Mouse (Mus musculus) fat pad, adult 2 months (tissue): Measurements from ENCODE around the gene Cd28.
A peak's percentile ranks its signal among the peaks of the same experiment; 100 is the strongest.
"Not testable (repeated sequence)": the region's sequence is repeated elsewhere in the genome, so short reads cannot be mapped to it uniquely, and the experiment has no call there.

Experiments
- DNase-seq: peaks from one replicate; pipeline ENCODE4 v3.0.0-alpha.2; 2011; ENCODE audit warnings: low read depth, low spot score; ENCODE audit errors: extremely low read depth

The Cd28 gene

GRCm38 (mm10) chr1:60795677-60796205 lies 79.1 kb downstream of the Cd28 start:
- DNase-seq, result no peak

GRCm38 (mm10) chr1:60799795-60800345 lies 83.3 kb downstream of the Cd28 start:
- no peak for DNase-seq

- DNase-seq, result no peak
Observed at GRCm38 (mm10) chr1:60801210-60801671, 84.6 kb downstream of the Cd28 start.

GRCm38 (mm10) chr1:60803128-60803824 lies 86.7 kb downstream of the Cd28 start:
- DNase-seq, result no peak

GRCm38 (mm10) chr1:60803825-60804696 lies 87.5 kb downstream of the Cd28 start:
- DNase-seq, result peak; percentile 88

GRCm38 (mm10) chr1:60805178-60805577 lies 88.6 kb downstream of the Cd28 start:
- DNase-seq, result no peak

GRCm38 (mm10) chr1:60807748-60808147 lies 91.1 kb downstream of the Cd28 start:
- DNase-seq, result no peak

GRCm38 (mm10) chr1:60808466-60808865 lies 91.9 kb downstream of the Cd28 start:
- no peak for DNase-seq

- no peak for DNase-seq
Observed at GRCm38 (mm10) chr1:60809166-60809565, 92.6 kb downstream of the Cd28 start.

GRCm38 (mm10) chr1:60810821-60811220 lies 94.2 kb downstream of the Cd28 start:
- no peak for DNase-seq

GRCm38 (mm10) chr1:60811998-60812397 lies 95.4 kb downstream of the Cd28 start:
- DNase-seq, result no peak

- no peak for DNase-seq
Observed at GRCm38 (mm10) chr1:60813411-60813810, 96.8 kb downstream of the Cd28 start.

GRCm38 (mm10) chr1:60815912-60816311 lies 99.3 kb downstream of the Cd28 start:
- DNase-seq, result no peak

- not testable (repeated sequence) for DNase-seq
Observed at GRCm38 (mm10) chr1:60818491-60818890, 101.9 kb downstream of the Cd28 start.

- DNase-seq, result no peak
Observed at GRCm38 (mm10) chr1:60819993-60820392, 103.4 kb downstream of the Cd28 start.

GRCm38 (mm10) chr1:60820981-60821380 lies 104.4 kb downstream of the Cd28 start:
- no peak for DNase-seq

- DNase-seq, result no peak
Observed at GRCm38 (mm10) chr1:60821590-60821989, 105.0 kb downstream of the Cd28 start.
